Mouse (Mus musculus) B cell, adult (primary cell): Measurements from ENCODE around the gene Plscr2. TPM values are rescaled to one million over a fixed set of nuclear protein-coding genes. Genes with fewer than 3 reads are reported as not detected.

Experiments
- total RNA-seq: library from RNA; stranded (reverse); gene quantifications from 4 replicates; pipeline ENCODE4 v1.2.4, GENCODE M21; 2023; ENCODE audit not compliant: inconsistent age

Gene Plscr2
- not detected in 4 replicates for total RNA-seq

GRCm38 (mm10) chr9:92275486-92276207 is at the start of gene Plscr2:
Gene Plscr2 (plus strand): TSS chr9:92275602.

DNA sequence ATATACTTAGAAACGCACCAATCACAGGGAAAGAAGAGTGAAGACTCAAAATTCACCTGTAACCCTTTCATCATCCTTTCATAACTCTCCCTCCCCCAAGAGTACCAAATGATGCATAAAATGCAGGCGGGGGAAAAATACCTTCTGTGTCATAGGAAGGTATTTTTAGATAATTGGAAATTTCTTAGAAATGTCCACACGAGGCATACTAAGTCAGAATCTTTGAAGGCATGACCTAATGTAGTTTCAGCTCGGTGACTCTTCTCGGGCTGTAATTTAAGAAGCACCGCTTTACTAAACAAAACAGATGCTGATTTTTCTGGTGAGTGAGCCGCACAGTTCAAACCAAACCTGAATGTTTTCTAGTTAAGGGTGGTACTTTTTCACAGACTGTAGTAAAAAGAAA is 26.0 kb upstream of the Plscr2 start, which contains the start of gene Plscr1:
Plscr1 (plus strand) TSS at position 304 of the 406 bp plus-strand sequence.

DNA sequence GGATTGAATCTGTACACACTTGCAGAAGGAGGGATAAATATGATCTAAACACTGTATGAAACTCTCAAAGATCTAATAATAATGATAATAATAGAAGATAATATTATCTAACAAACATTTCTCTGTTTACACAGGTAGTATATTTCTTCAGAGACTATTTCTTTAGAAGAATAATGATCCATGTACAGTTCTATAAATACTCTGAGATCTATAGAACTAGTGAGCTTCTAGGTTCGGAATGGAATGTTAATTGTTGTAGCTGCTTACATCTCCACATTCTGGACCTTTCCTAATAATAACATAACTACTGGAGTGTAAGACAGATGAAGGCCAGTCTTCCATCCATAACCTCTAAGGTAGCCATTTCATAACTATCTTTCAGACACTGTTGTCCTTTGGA is 33.7 kb downstream of the Plscr2 start, which contains the start of gene 1700057G04Rik:
1700057G04Rik (plus strand) TSS at position 301 of the 400 bp plus-strand sequence.

Other genes starting within 250 kb of the Plscr2 start
- gene Plscr5, start 82.7 kb upstream of the Plscr2 start, total RNA-seq = not detected in 4 replicates
- 10.7 to 13.8 TPM (median 12.4 TPM) in 4 replicates for gene Plscr1, start 25.9 kb upstream of the Plscr2 start, total RNA-seq
- not detected in 4 replicates for gene 1700057G04Rik, start 33.8 kb downstream of the Plscr2 start, total RNA-seq
- 0.27 TPM in 2 of 4 replicates, not detected in the others for gene Plscr4, start 181.8 kb downstream of the Plscr2 start, total RNA-seq